Mouse (Mus musculus): ENCODE results near the gene Ago4.
"Not testable (repeated sequence)": the region's sequence is repeated elsewhere in the genome, so short reads cannot be mapped to it uniquely, and the experiment has no call there.

The Ago4 gene

DNA sequence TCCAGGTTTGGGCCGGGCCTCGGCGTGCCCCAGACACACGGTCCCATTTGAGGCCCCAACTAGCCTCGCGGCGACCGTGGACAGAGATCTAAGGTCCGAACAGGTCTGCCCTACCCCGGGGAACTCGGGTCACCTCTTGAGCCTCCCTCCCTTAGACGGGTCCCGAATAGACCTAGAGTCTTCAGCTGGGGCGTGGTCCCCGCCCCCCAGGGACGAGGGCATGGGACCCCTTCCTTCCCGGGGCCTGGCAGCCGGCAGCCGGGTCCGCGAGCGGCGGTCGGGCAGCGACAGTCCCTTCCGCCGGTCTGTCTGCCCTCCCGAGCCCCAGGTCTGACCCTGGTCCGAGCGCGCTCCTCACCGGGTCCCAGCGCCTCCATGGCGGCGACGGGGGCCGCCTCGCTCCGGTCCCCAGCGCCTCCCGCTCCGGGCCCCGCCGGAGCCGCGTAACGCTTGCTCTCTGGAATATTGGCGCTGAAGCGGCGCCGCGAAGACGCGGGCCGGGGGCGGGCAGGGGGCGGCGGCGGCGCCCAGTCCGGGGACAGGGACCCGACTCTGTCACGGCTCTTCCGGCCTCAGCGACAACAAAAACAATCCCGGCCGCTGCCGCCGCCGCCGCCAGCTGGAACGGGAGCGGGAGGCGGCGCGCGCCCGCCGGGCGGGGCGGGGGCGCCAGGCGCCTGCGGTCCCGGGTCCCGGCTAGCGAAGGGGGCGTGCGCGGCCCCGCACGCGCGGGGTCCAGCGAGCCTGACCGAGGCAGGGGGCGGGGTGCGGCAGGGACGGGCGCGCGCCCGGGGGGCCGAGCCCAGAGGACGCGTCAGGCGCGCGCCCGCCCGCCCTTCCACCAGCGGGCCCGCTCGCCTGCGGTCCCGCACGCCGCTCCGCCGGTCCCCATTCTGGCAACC lies at the start of gene Ago4:
TSS of gene Ago4 (minus strand) at position 646 of the 902 bp plus-strand sequence.
- DNase-seq (ENCODE audit: low read depth, low spot score) = no peak

DNA sequence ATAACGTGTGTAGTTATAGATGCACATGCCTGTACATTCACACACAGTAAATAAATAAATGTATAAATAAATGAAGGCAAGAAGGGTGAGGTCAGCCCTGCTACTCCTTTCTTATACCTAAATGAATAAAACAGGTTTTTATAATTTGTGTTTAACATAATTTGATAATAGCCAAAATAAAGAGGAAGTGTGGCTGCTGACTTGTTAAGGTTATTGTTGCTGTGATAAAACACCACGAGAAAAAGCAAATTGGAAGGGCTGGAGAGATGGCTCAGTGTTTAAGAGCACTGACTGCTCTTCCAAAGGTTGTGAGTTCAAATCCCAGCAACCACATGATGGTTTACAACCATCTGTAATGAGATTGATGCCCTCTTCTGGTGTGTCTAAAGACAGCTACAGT lies 45.8 kb upstream of the Ago4 start:
- DNase-seq (ENCODE audit: low read depth, low spot score) = no peak

DNA sequence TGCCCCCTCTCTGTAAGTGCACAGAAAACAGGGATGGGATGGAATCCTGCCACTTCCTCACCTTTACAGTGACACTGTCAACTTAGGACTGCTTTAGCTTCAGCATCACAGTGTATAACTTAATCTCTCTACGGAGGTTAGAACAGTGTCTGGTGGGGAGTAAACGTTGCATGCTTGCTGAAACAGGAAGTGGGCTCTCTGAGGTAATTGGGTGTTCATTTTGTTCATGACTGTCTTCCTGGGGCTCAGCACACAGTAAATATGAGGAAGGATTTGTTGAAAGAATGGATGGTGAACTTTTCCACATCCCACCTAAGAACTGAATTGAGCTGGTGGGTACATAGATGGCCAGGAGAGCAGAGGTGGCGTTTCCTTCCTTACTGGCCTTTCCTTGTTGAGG lies 44.6 kb upstream of the Ago4 start:
- no peak for DNase-seq (ENCODE audit: low read depth, low spot score)

DNA sequence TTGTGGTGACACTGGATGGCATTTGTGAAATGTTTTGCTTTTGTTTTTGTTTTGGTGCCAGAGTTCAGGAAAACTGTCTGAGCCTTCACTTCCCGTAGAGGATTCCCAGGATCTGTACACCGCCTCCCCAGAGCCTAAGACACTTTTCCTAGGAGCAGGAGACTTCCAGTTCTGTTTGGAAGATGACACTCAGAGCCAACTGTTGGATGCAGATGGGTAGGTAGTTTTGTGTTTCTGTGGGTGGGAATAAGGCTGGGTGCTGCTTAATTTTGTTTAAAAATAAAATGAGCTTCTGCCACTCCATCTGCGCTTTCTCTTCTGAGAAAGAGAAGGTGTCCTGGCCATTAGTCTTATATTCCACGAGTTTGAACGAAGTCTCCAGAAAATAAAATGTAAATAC lies 43.0 kb upstream of the Ago4 start:
- no peak for DNase-seq (ENCODE audit: low read depth, low spot score)

DNA sequence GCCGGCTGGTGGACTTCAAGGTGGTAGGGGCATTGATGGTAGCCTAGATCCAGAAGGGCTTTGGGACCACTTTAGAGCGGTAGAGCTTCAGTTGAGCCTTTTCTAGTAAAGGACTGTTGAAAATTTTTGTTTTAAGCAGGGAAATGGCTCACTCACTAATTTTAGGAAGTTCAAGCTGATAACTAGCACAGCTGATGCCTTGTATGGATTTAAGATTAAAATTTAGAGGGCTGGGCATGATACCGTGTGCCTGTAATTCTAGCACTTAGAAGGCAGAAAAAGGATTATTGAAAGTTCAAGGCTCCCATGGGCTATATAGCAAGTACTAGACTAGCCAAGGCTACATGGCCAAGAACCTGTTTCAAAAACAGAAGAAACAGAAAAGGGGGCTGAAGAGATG lies 36.5 kb upstream of the Ago4 start:
- no peak for DNase-seq (ENCODE audit: low read depth, low spot score)

DNA sequence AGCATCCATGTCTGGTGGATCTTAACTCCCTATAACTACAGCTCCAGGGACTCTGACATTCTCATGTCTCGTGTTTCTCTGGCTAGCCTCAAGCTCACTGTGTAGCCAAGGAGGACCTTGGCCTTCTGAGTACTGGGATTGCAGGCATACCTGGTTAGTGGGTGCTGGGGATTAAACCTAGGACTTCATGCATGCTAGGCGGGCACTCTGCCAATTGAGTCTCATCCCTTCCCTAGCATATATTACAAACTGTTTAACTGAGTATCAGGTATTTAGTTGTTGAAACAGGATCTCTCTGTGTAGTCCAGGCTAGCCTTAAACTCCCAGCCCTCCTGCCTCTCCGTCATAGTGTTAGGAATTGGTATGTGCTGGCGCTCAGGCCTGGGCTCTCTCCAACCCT lies 34.0 kb upstream of the Ago4 start:
- DNase-seq (ENCODE audit: low read depth, low spot score) = no peak

DNA sequence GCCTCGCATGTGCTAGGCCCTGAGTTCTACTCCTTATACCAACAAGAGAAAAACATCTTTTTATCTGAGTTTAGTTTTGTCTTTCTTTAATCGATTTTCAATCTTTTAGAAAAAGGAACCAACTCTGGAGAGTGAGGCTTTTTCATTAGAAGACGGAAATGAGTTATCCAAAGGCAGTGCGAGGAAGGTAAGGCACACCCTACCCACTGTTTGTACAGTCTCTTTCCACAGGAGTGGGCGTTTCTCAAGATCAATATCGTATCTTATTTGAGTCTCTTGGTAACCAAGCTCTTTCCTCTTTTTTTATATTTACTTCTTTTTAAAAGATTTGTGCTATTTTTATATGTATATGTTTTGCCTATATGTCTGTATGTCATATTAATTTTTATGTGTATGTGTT lies 30.5 kb upstream of the Ago4 start:
- no peak for DNase-seq (ENCODE audit: low read depth, low spot score)

DNA sequence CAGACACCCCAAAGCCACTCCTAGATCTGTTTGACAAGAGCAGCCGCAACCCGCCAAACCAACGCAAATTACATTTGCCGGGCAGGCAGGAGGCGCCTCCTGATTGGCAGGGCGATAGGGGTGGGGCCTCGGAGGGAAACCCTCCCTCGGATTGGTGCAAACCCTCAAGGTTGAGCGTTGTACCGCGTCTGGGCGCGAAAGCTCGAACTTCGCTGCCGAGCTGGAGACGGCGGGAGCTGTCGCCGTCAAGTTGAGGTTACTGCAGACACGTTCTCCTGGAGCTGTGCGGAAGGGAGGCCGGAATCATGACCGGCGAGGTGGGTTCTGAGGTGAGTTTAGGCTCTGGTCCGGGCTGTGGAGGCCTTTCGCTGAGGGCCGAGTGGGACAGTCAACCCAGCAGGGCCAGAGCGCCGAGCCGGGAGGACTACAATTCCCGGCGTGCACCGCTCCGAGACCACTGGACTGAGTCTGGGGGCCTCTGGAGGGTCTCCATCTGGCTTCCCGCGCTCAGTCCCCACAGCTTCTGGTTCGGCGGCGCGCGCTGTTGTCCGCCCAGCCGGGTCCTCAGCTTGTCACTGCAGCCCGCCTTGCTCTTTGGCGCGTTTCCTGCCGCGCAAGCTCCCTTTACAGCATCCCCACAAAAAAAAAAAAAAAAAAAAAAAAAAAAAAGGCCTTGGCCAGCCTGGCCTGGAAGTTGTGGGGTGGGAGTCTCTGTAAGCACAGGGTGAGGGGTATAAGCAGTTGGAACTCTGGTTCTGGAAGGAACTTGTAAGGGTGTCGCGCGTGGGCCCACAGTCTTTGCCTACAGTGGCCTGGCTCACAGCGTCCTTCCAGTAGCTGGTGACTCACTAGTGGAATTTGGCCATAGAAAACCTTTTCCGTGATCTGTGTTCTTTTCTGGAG lies 23.8 kb upstream of the Ago4 start, which contains the start of gene Clspn:
TSS of gene Clspn (plus strand) at position 127 of the 903 bp plus-strand sequence.
- peak; percentile 86 for DNase-seq (ENCODE audit: low read depth, low spot score)

DNA sequence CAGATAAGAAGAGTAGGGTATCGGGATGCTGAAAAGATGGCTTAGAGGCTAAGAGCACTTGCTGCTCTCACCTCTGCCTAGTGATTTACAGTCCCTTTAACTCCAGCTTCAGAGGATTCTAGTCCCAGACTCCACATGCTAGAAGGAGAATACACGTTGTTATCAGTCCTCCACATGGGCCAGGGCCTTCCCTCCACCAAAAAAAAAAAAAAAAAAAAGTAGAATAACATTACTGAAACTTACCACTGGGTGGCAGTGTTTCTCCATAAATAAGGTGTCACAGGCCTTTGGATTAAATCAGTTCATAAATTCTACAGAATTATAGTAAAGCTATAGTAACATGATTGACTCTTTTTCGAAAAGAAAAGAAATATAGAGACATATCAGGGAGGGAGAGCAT lies 21.2 kb upstream of the Ago4 start:
- DNase-seq (ENCODE audit: low read depth, low spot score) = no peak

DNA sequence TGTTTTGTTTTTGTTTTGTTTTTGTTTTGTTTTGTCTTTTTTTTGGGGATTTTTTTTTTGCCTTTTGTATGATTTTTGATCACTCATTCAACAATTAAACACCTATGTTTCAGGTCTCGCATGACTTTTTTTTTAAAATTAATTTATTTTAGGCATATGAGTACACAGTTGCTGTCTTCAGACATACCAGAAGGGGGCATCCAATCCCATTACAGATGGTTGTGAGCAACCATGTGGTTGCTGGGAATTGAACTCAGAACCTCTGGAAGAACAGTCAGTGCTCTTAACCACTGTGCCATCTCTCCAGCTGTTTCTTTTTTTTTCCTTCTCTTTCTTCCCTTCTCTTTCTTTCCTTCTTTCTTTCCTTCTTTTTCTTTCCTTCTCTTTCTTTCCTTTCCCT lies 20.4 kb upstream of the Ago4 start:
- no peak for DNase-seq (ENCODE audit: low read depth, low spot score)

DNA sequence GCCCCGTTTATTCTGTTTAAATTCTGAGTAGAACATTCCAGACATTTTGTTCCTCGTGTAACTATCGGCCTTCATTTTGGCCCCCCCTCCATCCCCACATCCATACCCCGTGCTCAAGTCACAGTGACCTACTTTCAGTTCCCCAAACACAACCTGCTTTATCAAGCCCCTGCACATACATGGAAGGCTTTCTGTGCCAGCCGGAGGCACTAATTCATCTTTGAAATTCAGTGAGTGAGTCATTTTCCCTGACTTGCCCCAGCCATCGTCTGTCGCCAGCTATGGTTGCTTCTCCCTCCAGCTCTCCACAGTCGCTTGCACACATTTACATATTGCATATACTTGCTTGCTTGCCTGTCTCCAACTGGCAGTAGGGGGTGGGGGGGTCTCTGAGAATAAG lies 19.8 kb upstream of the Ago4 start:
- DNase-seq (ENCODE audit: low read depth, low spot score) = no peak

DNA sequence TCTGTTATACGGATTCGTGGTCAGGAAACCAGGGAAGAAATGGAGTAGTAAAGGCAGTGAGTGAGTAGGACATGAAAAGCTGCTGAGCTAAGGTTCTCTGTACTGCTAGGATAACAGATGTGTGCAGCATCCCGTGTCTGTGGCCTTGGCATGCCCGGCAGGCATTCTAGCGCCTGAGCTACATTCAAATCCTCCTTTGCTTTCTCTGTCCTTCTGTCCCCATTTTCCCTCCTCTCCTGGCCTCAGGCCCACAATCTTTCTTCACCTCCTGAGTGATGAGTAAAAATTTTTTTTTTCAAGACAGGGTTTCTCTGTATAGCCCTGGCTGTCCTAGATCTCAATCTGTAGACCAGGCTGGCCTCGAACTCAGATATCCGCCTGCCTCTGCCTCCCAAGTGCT lies 18.9 kb upstream of the Ago4 start:
- no peak for DNase-seq (ENCODE audit: low read depth, low spot score)

DNA sequence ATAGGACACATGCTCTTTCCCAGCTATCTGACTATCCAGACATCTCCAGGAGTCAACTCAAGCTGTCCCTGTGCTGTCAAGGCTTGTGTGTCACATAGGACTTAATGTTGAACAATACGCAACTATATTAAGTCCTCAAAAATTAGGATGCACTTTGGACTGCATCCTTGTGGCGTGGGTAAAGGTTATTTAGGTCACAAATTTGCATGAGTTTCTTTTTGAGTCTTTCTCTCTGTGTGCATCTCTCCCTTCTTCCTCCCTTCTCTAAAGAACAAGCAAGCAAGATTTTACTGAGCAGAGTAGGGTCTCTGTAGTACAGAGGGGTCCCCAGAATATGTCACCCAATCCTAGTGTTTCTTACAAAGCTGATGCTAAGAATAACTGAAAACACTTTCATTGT lies 12.9 kb upstream of the Ago4 start:
- no peak for DNase-seq (ENCODE audit: low read depth, low spot score)

DNA sequence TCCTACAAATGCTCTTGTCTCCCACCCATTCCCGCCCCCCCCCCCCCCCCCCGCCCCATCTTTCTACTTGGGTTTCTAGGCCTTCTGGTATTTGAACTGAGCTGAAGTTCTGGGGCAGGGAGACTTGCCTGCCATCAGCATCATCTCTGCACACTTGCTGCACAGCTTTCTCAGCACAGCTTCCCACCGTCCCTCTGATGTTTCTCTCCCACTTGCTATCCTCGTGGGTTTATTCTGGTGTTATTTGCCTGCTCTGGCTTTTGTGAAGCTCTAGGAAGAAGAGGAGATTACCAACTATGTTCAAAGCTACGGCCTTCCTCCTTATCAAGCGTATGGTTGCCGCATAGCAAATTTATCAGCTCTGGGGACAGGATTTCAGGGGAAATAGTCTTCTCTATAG lies 12.4 kb upstream of the Ago4 start:
- no peak for DNase-seq (ENCODE audit: low read depth, low spot score)

DNA sequence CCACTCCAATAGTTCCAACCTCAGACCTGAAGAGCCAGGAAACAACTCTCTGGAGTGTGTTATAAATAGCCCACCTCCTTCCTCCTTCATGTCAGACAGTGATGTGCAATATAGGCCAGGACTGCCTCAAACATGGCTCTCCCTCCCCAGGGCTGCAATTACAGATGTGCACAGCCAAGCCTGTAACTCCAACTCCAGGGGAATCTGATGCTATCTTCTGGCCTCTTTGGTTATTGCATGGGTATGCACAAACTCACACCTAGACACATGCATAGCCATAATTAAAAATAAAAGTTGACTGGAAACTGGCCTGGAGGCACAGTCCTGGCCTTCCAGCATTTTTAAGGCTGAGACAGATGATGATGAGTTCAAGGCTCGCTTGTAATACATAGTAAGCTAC lies 11.7 kb upstream of the Ago4 start:
- DNase-seq (ENCODE audit: low read depth, low spot score) = no peak

DNA sequence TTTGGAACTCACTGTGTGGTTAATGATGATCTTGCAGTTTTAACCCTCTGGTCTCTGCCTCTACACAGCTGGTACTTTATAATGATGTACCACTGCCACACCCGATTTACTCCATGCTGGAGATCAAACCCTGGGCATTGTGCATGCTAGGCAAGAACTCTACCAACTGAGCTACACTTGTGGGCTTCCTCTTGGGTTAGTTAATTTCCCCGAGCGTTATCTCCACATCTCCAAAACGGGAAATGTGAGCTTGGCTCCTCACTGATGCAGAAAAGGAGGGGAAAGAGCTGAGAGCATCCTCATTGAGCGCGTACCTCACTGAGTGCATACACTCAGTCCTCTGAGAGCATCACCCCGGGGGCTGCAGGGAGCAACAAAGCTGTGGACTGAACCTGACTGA lies 9.6 kb upstream of the Ago4 start:
- no peak for DNase-seq (ENCODE audit: low read depth, low spot score)

DNA sequence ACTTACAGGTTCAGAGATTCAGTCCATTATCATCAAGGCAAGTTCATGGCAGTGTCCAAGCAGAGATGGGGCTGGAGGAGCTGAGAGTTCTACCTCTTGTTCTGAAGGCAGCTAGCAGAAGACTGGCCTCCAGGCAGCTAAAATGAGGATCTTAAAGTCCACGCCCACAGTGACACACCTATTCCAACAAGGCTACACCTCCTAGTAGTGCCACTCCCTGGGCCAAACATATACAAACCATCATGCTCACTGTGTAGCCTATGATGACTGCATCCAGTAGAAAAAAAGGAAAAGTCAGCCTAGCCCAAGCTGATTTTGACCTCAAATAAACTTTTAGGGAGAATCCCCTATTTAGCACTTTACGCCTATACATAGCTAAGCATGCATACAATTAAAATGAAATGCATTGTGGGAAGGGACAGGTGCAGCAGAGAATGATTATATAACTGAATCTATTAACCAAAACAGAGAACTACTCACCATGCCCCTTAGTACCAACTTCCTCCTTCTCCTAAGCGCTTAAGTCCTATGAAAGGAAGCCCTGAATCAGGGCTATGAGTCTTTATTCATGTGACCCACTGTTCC lies 7.3 kb upstream of the Ago4 start:
- DNase-seq (ENCODE audit: low read depth, low spot score) = no peak

DNA sequence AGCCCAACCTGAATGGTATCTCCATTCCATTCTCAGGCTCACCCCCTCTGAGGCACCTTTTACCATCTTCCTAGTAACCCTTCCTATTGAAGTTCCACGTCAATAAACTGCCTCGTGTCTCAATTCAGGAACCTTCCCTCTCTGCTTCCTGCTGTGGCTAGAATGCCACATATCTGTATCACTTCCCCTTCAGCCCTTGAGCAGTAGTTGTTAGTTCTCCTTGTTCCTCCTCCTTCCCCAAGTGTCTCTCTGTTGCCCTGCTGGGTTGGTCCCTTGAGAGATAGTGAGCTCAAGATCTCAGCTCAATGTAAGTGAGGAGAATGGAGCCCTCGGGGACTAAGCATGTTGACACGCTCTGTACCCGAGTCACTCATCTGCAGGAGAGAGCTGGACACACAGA lies 3.6 kb upstream of the Ago4 start:
- DNase-seq (ENCODE audit: low read depth, low spot score) = no peak

DNA sequence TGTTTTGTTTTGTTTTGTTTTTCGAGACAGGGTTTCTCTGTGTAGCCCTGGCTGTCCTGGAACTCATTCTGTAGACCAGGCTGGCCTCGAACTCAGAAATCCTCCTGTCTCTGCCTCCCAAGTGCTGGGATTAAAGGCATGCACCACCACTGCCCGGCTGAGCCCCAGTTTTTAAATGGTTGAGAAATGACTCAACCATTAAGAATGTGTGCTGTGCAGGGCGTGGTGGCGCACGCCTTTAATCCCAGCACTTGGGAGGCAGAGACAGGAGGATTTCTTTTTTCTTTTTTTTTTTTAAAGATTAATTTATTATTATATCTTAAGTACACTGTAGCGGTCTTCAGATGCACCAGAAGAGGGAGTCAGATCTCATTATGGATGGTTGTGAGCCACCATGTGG lies 2.4 kb upstream of the Ago4 start:
- DNase-seq (ENCODE audit: low read depth, low spot score) = not testable (repeated sequence)

DNA sequence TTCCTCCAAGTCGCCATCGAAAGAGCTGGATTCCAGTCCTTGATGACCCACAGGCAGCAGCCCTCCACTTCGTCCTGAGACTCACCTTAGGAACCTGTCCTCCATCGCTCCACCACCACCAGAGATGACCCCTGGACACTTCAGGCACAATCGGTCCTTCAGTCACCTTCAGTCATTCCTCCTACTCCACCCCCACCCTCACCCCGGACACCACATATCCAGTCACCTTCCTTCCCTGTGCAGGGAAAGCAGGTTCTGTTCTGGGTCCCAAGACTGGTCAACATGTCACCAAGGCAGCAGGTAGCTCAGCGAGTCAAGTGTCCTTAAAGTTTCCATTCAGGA lies 428 bp upstream of the Ago4 start:
- DNase-seq (ENCODE audit: low read depth, low spot score) = no peak

DNA sequence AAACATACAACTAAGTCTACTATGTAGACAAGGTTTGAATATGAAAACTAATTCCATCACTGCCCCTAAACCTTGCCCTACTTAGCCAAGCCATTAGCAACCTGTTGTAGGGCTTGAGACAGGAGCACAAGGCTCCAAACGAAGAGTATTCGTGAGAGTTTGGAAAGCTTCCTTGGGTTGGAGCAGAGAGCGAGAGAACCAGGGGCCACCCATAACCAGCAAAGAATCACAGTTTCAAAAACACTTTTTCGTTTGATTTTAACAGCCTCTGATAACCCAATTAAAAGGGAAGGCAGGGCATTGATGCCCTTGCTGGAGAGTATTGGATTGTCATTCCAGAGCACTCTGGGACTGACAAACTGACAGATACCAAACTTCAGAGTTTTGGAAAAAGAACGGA lies 980 bp downstream of the Ago4 start:
- no peak for DNase-seq (ENCODE audit: low read depth, low spot score)

DNA sequence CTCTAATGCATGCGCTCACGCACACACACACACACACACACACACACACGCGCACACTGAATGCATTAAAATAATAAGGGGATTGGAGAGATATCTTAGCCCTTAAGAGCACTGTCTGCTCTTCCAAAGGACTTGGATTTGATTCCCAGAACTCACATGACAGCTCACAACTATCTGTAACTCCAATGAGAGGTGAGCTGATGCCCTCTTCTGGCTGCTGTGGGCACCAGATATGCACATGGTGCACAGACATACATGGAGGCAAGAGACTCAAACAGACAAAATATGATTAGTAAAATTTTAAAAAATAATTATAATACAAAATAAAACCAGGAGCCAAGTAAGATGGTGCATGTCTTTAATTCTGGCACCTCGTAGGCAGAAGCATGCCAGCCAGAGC lies 6.4 kb downstream of the Ago4 start:
- no peak for DNase-seq (ENCODE audit: low read depth, low spot score)

DNA sequence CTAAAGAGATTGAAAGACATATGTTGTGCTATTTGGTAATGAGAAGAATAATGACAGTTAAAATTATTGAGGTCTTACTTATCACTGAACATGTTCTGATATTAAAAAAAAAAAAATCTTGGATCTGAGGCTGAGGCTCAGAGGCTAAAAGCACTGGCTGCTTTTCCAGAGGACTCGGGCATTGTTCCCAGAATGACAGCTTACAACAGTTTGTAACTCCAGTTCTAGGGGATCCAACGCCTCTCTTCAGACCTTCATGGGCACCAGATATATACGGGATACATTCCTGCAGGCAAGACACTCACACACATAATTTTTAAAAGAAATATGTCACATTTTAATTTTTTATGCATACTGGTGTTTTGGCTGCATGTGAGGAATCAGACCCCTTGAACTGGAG lies 7.1 kb downstream of the Ago4 start:
- no peak for DNase-seq (ENCODE audit: low read depth, low spot score)

All from WW6 (cell line).